Mouse (Mus musculus) ZHBTc4 (cell line): ENCODE results near the gene Lhx1.

Experiments
- DNase-seq: peaks from one replicate; pipeline ENCODE4 v3.0.0-alpha.2; 2011; ENCODE audit warnings: low read depth, low spot score

Lhx1 gene

GRCm38 (mm10) chr11:84525421-84526274 lies at the start of gene Lhx1:
Gene Lhx1, minus strand, starts transcription at chr11:84525535.
- peak; percentile 90 for DNase-seq

GRCm38 (mm10) chr11:84574834-84575233 lies 49.5 kb upstream of the Lhx1 start:
- no peak for DNase-seq

GRCm38 (mm10) chr11:84573637-84574036 lies 48.3 kb upstream of the Lhx1 start:
- DNase-seq: no peak

- DNase-seq: no peak
These were observed 45.5 kb upstream of the Lhx1 start for GRCm38 (mm10) chr11:84570812-84571211.

GRCm38 (mm10) chr11:84570392-84570791 lies 45.1 kb upstream of the Lhx1 start:
- peak; percentile 36 for DNase-seq

GRCm38 (mm10) chr11:84569052-84569751 lies 43.9 kb upstream of the Lhx1 start:
- DNase-seq: no peak

- no peak for DNase-seq
These were observed 43.1 kb upstream of the Lhx1 start for GRCm38 (mm10) chr11:84568482-84568881.

- DNase-seq: peak; percentile 16
These were observed 41.4 kb upstream of the Lhx1 start for GRCm38 (mm10) chr11:84566691-84567090.

- DNase-seq: no peak
These were observed 39.9 kb upstream of the Lhx1 start for GRCm38 (mm10) chr11:84565224-84565623.

GRCm38 (mm10) chr11:84563360-84563759 lies 38.0 kb upstream of the Lhx1 start:
- DNase-seq: peak; percentile 45

GRCm38 (mm10) chr11:84562758-84563347 lies 37.5 kb upstream of the Lhx1 start:
- peak; percentile 44 for DNase-seq

- DNase-seq: no peak
These were observed 36.2 kb upstream of the Lhx1 start for GRCm38 (mm10) chr11:84561546-84561945.

GRCm38 (mm10) chr11:84553821-84554450 lies 28.6 kb upstream of the Lhx1 start:
- DNase-seq: no peak

- no peak for DNase-seq
These were observed 26.0 kb upstream of the Lhx1 start for GRCm38 (mm10) chr11:84551296-84551695.

- no peak for DNase-seq
These were observed 24.0 kb upstream of the Lhx1 start for GRCm38 (mm10) chr11:84549258-84549791.

GRCm38 (mm10) chr11:84548293-84548692 lies 23.0 kb upstream of the Lhx1 start:
- no peak for DNase-seq

GRCm38 (mm10) chr11:84539981-84540380 lies 14.6 kb upstream of the Lhx1 start:
- DNase-seq: no peak

- DNase-seq: no peak
These were observed 4.7 kb upstream of the Lhx1 start for GRCm38 (mm10) chr11:84529797-84530703.

GRCm38 (mm10) chr11:84529143-84529755 lies 3.9 kb upstream of the Lhx1 start:
- DNase-seq: peak; percentile 38
